Mouse (Mus musculus) C2C12 (cell line): Measurements from ENCODE around the gene Abhd14b.

ENCODE experiments used
- CTCF ChIP-seq: IDR thresholded peaks from one replicate; pipeline ENCODE4 v1.5.1; 2011; ENCODE audit not compliant: control insufficient read depth, insufficient read depth, insufficient read length
- MYOD1 ChIP-seq: IDR thresholded peaks from one replicate; pipeline ENCODE4 v1.6.1; 2011; ENCODE audit warnings: low read depth; ENCODE audit not compliant: control insufficient read depth, insufficient read length
- MYOG ChIP-seq: IDR thresholded peaks from one replicate; pipeline ENCODE4 v1.6.1; 2011; ENCODE audit not compliant: control insufficient read depth, insufficient read length; ENCODE audit errors: extremely low read depth

DNA sequence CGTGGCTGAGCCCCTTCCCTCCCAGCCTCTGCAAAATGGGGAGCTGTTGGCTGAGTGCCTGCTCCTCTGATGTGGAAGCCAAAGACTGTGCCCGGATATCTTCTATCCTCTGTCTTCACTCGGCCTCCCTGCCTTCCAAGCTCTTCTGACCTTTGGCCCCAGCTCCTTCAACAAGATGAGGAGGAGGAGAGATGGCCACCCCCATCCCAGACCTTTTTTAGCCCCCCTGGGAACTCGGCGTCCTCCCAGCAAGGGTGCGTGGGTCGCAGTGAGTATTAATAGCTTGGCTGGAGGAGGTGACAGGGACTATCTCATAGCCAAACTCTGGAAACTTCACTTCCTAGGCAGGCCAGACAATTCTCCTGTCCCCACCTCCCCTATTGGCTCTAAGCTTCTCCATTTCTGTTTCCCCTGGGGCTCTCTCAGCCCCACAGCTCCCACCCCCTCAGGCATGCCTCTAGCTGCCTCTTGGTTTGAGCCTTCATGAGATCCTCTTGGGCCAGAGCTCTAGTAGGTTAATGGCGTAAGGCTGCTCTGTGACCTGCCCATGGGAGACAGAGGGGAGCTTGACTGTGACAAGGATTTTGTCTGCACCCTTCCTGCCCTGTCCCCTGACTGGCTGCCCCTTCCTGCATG lies 40.7 kb upstream of the Abhd14b start:
- TF ChIP-seq MYOG (no peak), CTCF (no peak), MYOD1 (no peak)
